Mouse (Mus musculus): ENCODE measurements around the gene Tob1. TPM values are rescaled to one million over a fixed set of nuclear protein-coding genes. Genes with fewer than 3 reads are reported as not detected.

Tob1 gene
- polyA plus RNA-seq, 1 experiment from 2014 or later, result 47.8 TPM

DNA sequence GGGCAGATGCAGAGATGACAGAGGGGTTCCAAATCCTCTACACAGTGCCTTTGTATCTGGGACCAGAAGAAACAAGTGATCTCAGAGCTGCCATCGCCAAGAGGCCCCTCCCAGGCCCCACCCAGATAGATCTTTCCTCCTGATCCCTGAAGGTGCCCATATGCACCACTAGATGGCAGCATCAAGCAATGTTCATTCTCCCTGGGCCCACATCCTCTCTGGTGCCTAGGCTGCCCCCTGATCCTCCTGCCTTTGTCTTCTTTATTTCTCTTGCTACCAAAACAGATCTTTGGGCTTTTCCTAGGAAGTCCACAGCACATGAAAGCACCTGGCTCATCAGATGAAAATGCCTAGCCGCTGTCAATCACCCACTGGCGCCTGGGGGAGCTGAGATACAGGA lies 24.8 kb downstream of the Tob1 start:
- no peaks in the 10 kb centered on the region for H3K27me3 ChIP-seq (ENCODE audit: insufficient read depth, low read length)
- H3K36me3 ChIP-seq (replicated peaks; ENCODE audit: insufficient read depth, low read length), result no peaks in the 10 kb centered on the region
- TF ChIP-seq CTCF (IDR thresholded peaks at IDR 0.05; ENCODE audit: low read depth) (peak; percentile 95), EP300 (IDR thresholded peaks at IDR 0.05; ENCODE audit: low read depth) (no peak)
- no peak overlapping the region for H3K4me3 ChIP-seq (ENCODE audit: low read depth, low read length)
- 32% methylated on average over 3 of the region's 3 CpGs for WGBS (ENCODE audit: insufficient replicate concordance)
- H3K4me1 ChIP-seq (ENCODE audit: insufficient read depth), result 0 out of 2 replicates have a peak, but pooled peaks cover 2% of the 10 kb centered on the region
- peak overlapping the region; percentile 30; the same call in 1 of the 2 replicates for H3K4me2 ChIP-seq (ENCODE audit: low read depth, low read length)
- H3K9ac ChIP-seq (replicated peaks), result no peak overlapping the region
- DNase-seq (peak; percentile 72), ATAC-seq (peak; percentile 88)
- H3K27ac ChIP-seq (ENCODE audit: low read depth), result no peak overlapping the region
- H3K9me3 ChIP-seq (ENCODE audit: low read length), result no peaks in the 10 kb centered on the region

DNA sequence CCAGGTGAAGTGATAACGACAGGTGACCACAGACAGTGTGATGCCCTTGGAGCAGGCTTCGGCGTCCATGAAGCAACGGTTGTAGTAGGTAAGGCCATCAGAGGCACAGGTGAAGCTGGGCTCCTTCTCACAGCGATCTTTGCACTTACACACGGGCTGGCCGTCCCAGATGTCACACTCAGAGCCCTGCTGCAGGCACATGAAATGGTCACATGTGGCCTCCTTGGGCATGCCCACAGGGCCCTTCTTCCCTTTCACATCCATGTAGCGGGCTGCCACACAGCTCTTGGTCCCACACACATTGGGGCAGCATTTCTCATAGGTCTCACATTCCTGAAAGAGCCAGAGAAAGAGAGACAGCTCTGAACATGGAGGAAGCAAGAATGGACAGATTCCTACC lies 27.5 kb downstream of the Tob1 start:
- Histone ChIP-seq H3K4me3 (ENCODE audit: low read depth, low read length) (no peak overlapping the region), H3K9ac (replicated peaks) (no peak overlapping the region), H3K4me1 (ENCODE audit: insufficient read depth) (peaks cover 17% of the 10 kb centered on the region), H3K27ac (ENCODE audit: low read depth) (no peak overlapping the region), H3K4me2 (ENCODE audit: low read depth, low read length) (no peak overlapping the region), H3K27me3 (ENCODE audit: insufficient read depth, low read length) (0 out of 2 replicates have a peak, but pooled peaks cover 4% of the 10 kb centered on the region), H3K9me3 (ENCODE audit: low read length) (no peaks in the 10 kb centered on the region), H3K36me3 (replicated peaks; ENCODE audit: insufficient read depth, low read length) (no peaks in the 10 kb centered on the region)
- no peak for ATAC-seq
- WGBS (ENCODE audit: insufficient replicate concordance), result 87% methylated on average over 8 of the region's 8 CpGs
- TF ChIP-seq EP300 (IDR thresholded peaks at IDR 0.05; ENCODE audit: low read depth), result no peak
- no peak for TF ChIP-seq CTCF (IDR thresholded peaks at IDR 0.05; ENCODE audit: low read depth)
- DNase-seq, result no peak

GRCm38 (mm10) chr11:94239706-94240105 lies 28.5 kb downstream of the Tob1 start:
- Histone ChIP-seq H3K27me3 (ENCODE audit: insufficient read depth, low read length) (0 out of 2 replicates have a peak, but pooled peaks cover 4% of the 10 kb centered on the region), H3K36me3 (replicated peaks; ENCODE audit: insufficient read depth, low read length) (no peaks in the 10 kb centered on the region), H3K9ac (replicated peaks) (no peak overlapping the region), H3K4me3 (ENCODE audit: low read depth, low read length) (no peak overlapping the region), H3K27ac (ENCODE audit: low read depth) (no peak overlapping the region), H3K4me2 (ENCODE audit: low read depth, low read length) (no peak overlapping the region), H3K4me1 (ENCODE audit: insufficient read depth) (peaks cover 17% of the 10 kb centered on the region), H3K9me3 (ENCODE audit: low read length) (no peaks in the 10 kb centered on the region)
- DNase-seq (no peak), ATAC-seq (no peak)
- 52% methylated on average over 9 of the region's 9 CpGs for WGBS (ENCODE audit: insufficient replicate concordance)
- TF ChIP-seq CTCF (IDR thresholded peaks at IDR 0.05; ENCODE audit: low read depth) (no peak), EP300 (IDR thresholded peaks at IDR 0.05; ENCODE audit: low read depth) (no peak)

DNA sequence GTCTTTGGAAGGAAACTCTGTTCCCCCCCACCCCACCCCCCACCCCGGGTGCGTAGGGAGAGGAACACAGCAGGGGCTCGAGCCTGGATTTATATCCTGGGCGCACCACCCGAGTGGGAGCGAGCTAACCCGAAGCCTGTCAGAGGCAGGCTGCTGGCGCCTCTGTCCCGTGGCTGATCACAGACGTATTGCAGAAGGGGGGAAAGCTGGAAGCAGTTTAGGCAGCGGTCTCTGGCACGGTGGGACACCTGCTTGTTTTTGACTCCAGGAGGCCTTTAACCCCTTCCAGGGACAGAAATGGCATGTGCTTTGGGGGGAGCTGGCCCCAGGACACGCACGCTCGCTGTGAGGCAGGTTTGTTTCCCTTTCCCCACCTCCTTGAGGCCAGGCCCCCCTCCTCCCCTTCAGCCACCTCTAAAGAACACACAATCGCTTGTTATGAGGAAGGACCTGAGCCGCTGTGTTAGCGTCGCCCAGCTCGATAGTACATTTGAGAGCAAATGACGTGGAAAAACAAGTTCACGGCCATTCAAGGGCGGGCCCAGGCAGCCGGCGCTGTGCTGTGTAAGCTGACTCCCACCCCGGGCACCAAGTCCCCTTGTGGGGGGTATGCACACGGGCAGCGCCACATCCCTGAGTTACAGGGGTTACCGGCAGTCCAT lies 31.6 kb downstream of the Tob1 start:
- Histone ChIP-seq H3K9ac (replicated peaks) (peak overlapping the region; percentile 44), H3K36me3 (replicated peaks; ENCODE audit: insufficient read depth, low read length) (no peaks in the 10 kb centered on the region), H3K27me3 (ENCODE audit: insufficient read depth, low read length) (0 out of 2 replicates have a peak, but pooled peaks cover 4% of the 10 kb centered on the region), H3K27ac (ENCODE audit: low read depth) (no peak overlapping the region), H3K4me1 (ENCODE audit: insufficient read depth) (peaks cover 17% of the 10 kb centered on the region), H3K4me3 (ENCODE audit: low read depth, low read length) (peak overlapping the region; percentile 18), H3K4me2 (ENCODE audit: low read depth, low read length) (peak overlapping the region; percentile 70), H3K9me3 (ENCODE audit: low read length) (no peaks in the 10 kb centered on the region)
- ATAC-seq, result peak; percentile 88
- 8% methylated on average over 28 of the region's 29 CpGs for WGBS (ENCODE audit: insufficient replicate concordance)
- DNase-seq, result peak; percentile 47
- TF ChIP-seq CTCF (IDR thresholded peaks at IDR 0.05; ENCODE audit: low read depth) (no peak), EP300 (IDR thresholded peaks at IDR 0.05; ENCODE audit: low read depth) (no peak)

GRCm38 (mm10) chr11:94243422-94244180 lies 32.3 kb downstream of the Tob1 start:
- peak; percentile 21; the same call in 1 of the 2 replicates for ATAC-seq
- TF ChIP-seq CTCF (IDR thresholded peaks at IDR 0.05; ENCODE audit: low read depth), result no peak
- no peak for TF ChIP-seq EP300 (IDR thresholded peaks at IDR 0.05; ENCODE audit: low read depth)
- H3K4me3 ChIP-seq (ENCODE audit: low read depth, low read length), result peak overlapping the region; percentile 18; the same call in 1 of the 2 replicates
- WGBS (ENCODE audit: insufficient replicate concordance), result 43% methylated on average over 15 of the region's 15 CpGs
- no peaks in the 10 kb centered on the region for H3K9me3 ChIP-seq (ENCODE audit: low read length)
- H3K27me3 ChIP-seq (ENCODE audit: insufficient read depth, low read length), result 0 out of 2 replicates have a peak, but pooled peaks cover 4% of the 10 kb centered on the region
- no peak overlapping the region for H3K27ac ChIP-seq (ENCODE audit: low read depth)
- no peak for DNase-seq
- no peaks in the 10 kb centered on the region for H3K36me3 ChIP-seq (replicated peaks; ENCODE audit: insufficient read depth, low read length)
- H3K4me1 ChIP-seq (ENCODE audit: insufficient read depth), result peaks cover 17% of the 10 kb centered on the region
- peak overlapping the region; percentile 44; the same call in 1 of the 2 replicates for H3K9ac ChIP-seq (replicated peaks)
- peak overlapping the region; percentile 70 for H3K4me2 ChIP-seq (ENCODE audit: low read depth, low read length)

GRCm38 (mm10) chr11:94244385-94244784 lies 33.1 kb downstream of the Tob1 start:
- DNase-seq (no peak), ATAC-seq (no peak)
- 76% methylated on average over 9 of the region's 9 CpGs for WGBS (ENCODE audit: insufficient replicate concordance)
- 0 out of 2 replicates have a peak, but pooled peaks cover 4% of the 10 kb centered on the region for H3K27me3 ChIP-seq (ENCODE audit: insufficient read depth, low read length)
- no peak overlapping the region for H3K4me3 ChIP-seq (ENCODE audit: low read depth, low read length)
- no peaks in the 10 kb centered on the region for H3K9me3 ChIP-seq (ENCODE audit: low read length)
- peaks cover 17% of the 10 kb centered on the region for H3K4me1 ChIP-seq (ENCODE audit: insufficient read depth)
- TF ChIP-seq EP300 (IDR thresholded peaks at IDR 0.05; ENCODE audit: low read depth) (no peak), CTCF (IDR thresholded peaks at IDR 0.05; ENCODE audit: low read depth) (no peak)
- H3K36me3 ChIP-seq (replicated peaks; ENCODE audit: insufficient read depth, low read length), result no peaks in the 10 kb centered on the region
- no peak overlapping the region for H3K27ac ChIP-seq (ENCODE audit: low read depth)
- no peak overlapping the region for H3K4me2 ChIP-seq (ENCODE audit: low read depth, low read length)
- H3K9ac ChIP-seq (replicated peaks), result no peak overlapping the region

All from liver, postnatal 0 days (tissue).